Mouse (Mus musculus): ENCODE measurements around the gene Dlgap3.
A peak's percentile ranks its signal among the peaks of the same experiment; 100 is the strongest.

Dlgap3 gene

DNA sequence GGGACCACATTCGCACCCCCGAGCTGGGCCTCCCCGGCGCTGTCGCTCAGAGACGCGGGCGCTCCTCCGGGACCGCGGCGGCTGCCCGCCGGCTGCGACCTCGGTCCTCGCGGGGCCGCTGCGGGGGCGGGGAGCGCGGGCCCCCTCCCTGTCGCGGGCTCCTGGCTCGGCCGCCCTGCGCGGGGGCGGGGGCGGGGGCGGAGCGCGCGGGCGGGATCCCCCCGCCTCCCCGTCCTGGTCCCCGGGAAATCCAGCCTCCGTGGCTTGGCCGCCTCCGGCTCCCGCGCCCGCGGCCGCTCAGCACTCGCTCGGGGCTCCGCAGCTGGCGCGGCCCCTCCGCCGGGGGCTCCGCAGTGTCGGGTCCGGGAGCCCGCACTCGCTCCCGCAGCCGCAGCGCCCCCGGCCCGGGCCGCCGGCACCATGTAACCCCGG, at the start of gene Dlgap3:
Gene Dlgap3, plus strand, starts transcription at position 291 of the 432 bp plus-strand sequence.
- DNase-seq (ENCODE audit: extremely low spot score, low spot score) = peak; percentile 54

DNA sequence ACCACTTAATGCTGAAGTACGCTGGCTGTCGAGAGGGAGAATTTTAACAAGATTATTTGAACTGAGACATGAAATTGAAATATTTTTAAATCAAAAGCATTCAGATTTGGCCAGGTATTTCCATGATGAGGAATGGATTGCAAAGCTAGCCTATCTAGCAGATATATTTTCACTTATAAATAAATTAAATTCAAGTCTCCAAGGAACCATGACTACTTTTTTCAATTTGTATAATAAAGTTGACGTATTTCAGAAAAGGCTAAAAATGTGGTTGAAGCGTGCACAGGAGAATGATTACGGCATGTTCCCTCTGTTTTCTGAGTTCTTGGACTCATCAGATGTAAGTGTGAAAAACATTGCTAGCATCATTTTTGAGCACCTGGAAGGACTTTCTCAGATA, 45.6 kb upstream of the Dlgap3 start, which contains the start of gene Tmem35b:
Gene Tmem35b, plus strand, starts transcription at position 301 of the 400 bp plus-strand sequence.
- no peak for DNase-seq (ENCODE audit: extremely low spot score, low spot score)

DNA sequence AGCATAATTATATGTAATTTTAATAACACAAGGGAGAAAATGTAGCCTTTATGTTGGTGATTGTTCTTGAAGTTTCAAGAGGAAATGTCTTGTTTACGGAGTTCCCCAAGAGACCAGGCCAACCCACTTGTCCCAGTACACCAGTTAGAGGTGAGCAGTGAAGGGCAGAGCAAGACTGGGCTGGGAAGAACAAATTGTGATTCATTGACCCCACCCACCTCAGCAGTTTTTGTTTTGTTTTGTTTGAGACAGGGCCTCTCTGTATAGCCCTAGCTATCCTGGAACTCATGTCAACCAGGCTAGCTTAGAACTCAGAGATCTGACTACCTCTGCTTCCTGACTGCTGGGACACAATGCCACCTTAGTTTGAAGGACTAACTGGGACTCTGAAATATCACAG, 44.7 kb upstream of the Dlgap3 start:
- no peak for DNase-seq (ENCODE audit: extremely low spot score, low spot score)

DNA sequence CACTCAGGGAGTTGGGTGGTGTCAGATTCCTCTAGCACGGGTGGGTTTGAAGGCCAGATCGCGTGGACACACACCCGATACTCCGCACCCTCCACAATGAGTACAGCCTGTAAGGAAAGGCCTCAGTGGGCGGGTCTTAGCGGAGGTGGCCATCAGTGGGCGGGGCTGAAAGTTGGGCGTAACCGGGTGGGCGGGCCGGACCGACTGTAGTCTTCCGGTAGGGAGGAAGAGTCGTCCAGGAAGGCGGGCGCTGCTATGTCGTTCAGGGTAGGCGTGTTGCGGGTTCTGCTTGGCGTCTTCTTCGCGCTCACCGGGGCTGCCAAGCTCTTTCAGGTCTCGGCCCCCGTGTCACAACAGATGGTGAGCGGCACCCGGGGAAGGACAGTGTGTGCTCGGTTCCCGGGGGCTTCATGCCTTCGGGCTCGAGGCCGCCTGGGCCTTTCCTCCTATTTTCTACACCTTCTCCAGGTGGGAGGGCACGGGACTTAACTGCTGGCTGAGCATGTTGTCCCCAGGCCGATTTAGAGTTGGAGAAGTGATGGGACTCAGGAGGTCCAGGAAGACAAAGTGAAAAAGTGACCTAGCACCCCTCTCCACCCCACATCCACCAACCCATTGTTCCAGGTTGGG, 43.1 kb upstream of the Dlgap3 start:
- DNase-seq (ENCODE audit: extremely low spot score, low spot score) = peak; percentile 88

DNA sequence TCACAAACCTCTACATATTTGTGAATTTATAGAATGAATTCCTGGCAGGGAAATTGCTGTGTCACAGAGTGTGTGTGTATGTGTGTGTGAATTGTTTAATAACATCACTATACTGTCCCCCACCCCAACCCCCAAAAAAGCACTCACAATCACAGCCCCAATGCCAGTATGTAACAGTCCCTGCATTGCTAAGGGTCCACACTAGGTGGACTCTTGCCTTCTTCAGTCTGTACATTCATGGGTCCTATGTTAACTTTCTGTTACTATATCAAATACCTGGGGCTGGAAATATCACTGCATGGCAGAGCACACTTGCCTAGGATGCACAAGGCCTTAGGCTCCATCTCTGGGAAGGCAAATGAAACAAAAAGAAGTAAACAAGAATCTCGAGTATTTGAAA, 34.3 kb upstream of the Dlgap3 start:
- DNase-seq (ENCODE audit: extremely low spot score, low spot score) = no peak

DNA sequence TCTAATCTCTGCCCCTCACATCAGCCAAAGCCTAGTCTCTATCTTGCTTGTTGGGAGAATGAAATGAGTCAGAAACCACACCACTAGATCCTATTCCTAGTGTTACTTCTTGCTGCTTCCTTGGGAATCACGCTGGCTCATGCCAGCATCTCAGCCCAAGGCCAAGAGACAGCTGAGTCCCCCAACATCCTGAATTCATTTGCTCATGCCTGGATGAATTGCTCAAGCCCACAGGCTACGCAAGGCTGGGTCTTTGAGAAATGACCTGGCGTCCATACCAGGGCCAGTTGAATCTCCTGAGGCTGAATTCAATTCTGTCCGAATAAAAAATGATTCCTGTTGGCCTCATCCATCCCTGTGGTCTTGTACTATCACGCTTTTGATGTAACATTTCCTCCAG, 31.4 kb upstream of the Dlgap3 start:
- DNase-seq (ENCODE audit: extremely low spot score, low spot score) = no peak

DNA sequence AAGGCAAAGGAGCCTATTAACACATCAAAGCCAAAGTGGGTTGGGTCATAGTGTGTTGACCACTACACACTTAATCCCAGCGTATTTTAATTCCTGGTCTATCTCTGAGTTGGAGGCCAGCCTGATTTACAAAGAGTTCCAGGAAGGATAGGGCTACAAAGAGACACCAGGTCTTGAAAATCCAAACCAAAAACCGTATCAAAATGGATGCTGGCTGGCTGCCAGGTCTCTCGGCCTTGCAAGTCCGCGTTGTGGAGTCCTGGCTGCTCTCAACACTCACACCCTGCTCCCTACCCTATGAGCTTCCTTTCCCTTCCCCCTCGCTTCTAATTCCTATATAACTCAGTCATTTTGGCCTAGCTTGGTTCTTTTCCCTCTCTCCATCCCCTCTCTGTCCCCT, 30.5 kb upstream of the Dlgap3 start:
- DNase-seq (ENCODE audit: extremely low spot score, low spot score) = no peak

DNA sequence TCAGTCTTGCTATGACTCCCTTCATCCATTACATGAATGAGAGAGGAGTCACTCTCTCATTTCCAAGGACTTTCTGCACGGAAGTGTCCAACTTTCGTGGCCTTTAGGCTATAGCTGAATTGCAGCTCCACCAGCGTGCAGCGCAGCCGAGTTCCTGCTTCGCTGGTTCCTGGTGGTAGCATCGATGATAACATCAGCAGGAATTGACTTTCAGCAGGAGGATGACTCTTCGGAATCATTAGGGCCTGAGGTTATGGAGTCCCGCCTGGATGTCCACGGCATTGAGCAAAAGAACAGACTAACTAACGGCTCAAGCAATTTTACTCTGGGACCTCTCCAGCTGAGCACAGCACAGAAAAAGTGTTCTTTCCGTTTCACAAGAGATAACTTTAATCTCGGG, 19.0 kb upstream of the Dlgap3 start:
- DNase-seq (ENCODE audit: extremely low spot score, low spot score) = no peak

DNA sequence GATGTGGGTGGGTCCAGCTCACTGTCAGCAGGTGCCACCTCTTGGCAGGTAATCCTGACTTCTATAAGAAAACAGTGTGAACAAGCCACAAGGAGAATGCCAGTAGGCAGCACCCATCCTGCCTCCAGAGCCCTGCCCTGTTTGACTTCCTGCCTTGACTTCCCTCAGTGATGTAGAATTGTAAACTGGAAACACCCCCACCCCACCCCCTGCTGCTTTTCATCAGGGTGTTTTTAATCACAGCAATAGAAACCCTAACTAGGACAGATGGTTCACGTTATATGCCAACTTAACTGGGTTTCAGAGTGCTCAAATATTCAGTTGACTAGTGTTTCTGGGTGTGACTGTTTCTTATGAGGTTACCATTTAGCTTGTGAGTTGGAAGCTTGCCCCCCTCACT, 15.7 kb upstream of the Dlgap3 start:
- no peak for DNase-seq (ENCODE audit: extremely low spot score, low spot score)

DNA sequence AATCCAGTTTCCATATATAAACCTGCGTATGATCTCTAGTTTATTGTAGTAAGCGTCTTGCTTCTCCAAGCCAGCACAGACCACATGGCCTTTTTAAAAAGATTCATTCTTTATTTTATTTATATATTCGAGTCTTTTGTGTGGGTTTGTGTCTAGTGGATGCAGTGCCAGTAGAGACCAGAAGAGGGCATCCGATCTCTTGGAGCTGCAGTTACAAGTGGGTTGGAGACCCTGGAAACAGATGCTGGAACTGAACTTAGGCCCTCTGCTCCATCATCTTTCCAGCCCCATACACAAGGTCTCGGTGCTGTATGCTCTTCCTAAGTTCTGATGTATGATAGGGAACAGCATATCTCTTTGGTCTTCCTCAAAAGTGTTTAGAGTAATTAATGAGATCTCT, 13.2 kb upstream of the Dlgap3 start:
- DNase-seq (ENCODE audit: extremely low spot score, low spot score) = no peak

DNA sequence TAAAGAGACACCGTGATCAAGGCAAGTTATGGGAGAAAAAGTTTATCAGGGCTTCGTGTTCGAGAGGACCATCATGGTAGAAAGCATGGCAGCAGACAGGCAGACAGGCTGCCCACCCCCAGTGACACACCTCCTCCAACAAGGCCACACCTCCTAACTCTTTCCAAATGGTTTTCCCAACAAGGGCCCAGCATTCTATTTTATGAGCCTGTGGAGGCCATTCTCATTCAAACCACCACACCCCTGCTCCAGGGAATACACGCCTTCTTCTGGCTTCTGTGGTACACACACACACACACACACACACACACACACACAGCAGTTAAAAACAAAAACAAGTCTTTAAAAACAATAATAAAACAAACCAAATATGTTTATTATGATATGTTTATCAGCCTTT, 11.3 kb upstream of the Dlgap3 start:
- no peak for DNase-seq (ENCODE audit: extremely low spot score, low spot score)

DNA sequence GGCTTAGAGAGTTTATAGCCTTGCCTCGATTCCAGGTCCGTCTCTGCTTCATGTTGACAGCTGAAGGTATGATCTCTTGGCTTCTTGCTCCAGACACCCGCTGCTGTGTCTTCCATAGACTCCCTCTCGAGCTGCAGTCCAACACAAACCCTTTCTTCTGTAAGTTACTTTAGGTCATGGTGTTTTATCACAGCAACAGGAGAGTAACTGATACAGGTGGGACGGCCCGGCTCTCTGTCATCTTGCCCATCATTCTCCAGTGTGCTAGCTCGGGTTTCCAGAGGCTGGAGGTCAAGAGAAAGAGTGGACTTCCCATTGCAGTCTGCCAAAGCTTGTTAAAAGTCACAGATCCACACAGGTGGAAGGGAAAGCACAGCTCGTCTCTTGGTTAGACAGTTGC, 5.1 kb upstream of the Dlgap3 start:
- no peak for DNase-seq (ENCODE audit: extremely low spot score, low spot score)

DNA sequence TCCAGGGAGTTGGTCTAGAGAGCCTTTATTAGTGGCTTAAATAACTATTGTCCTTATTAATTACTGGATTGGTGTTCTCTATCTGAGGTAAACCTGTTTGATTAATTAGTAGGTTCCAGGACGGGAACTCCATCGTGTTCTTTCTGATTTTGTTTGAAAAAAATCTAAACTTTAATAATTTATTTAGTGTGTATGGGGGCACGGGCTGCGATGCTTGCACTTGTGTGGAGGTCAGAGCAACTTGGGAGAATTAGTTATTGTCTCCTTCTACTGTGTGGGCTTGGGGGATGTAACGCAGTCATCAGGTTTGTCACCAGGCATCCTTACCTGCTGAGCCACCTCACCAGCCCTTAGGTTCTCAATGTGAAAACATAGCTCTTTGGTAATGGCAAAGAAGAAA, 1.9 kb upstream of the Dlgap3 start:
- DNase-seq (ENCODE audit: extremely low spot score, low spot score) = no peak

DNA sequence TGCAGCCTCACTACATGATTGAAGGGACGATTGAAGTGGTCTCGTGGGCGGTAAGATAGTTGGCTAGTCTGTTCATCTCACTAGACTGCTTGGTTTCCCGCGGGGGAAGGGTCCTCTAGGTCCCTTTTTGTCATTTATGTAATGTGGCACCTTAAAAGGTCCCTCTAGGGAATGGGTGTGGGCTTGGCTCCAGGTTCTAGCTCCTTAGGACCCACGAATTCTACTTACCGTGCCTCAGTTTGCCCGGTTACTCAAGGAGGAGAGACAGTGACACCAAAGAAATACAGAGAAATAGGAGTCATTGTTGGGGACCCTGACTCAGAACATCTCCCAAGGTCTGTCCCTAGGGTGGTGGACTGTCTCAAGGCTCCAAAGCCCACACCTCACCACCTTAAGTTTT, 1.3 kb upstream of the Dlgap3 start:
- DNase-seq (ENCODE audit: extremely low spot score, low spot score) = no peak

DNA sequence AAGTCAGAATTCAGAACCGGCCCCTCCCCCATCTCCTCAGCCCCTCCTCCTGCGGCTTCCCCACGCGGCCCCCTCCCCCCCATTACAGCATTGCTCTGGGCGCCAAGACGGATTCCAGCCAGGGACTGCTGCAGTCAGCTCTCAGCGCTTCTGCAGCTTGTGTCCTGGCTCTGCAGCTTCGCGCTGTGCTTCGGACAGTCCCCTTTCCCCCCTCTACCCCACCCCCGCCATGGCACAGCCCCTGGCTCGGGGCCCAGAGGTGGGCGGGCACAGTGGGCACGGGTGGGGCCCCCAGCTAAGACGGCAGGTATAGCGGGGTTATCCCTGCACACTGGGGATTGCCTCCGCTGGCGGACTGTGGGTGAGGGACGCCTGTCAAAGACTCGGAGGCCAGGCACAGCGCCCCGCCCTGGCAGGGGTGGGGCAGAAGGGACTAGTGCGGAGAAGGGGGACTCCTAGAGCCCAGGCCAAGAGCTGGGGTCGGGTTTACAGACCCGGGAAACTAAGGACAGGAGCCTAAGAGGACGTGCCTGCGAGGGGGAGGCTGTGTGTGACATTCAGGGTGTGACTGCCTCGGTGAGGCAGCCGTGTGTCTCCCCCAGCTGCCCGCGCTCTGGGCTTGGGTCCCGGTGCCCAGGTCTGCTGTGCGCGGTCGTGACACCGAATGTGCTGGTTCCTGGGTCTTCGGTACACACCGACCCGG, 642 bp upstream of the Dlgap3 start:
- DNase-seq (ENCODE audit: extremely low spot score, low spot score) = peak; percentile 75

DNA sequence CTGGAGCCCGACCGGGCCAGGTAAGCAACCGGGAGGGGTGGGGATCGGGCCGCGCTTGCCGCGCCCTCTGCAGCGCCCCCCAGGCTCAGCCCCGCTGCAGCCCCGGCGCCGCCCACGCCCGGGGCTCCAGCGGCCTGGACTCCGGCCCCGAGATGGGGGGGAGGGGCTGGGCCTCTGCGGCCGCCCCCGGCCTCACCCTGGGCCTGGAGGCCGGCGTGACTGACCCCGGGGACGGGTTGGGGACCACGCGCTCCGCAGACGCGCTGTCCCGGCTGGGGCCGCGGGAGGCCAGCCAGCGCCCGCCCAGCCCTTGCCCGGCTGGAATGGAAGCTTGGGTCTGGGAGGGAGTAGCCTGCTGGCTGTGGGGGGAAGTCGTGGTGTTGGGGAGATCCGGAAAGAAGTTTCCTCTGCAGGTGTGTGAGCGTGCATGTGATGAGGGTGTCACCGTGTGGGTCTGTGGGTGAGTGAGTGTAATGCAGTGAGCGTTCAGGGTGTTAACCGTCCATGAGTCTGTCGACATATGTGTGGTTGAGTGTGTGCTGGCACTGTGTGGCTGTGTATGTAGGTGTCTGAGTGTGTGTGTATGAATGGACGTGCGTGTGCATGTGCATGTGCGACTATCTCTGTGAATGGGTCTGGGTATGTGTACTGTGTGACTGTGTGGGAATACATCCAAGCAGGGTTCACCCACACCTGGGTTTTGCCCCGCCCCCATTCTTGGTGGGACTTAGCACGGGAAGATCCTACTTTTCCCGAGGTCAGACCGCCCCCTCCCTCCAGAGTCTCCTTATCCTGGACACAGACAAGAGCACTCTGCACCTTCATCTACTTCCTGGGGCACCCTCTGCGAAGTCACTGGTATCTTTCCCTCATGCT, 580 bp downstream of the Dlgap3 start:
- no peak for DNase-seq (ENCODE audit: extremely low spot score, low spot score)

DNA sequence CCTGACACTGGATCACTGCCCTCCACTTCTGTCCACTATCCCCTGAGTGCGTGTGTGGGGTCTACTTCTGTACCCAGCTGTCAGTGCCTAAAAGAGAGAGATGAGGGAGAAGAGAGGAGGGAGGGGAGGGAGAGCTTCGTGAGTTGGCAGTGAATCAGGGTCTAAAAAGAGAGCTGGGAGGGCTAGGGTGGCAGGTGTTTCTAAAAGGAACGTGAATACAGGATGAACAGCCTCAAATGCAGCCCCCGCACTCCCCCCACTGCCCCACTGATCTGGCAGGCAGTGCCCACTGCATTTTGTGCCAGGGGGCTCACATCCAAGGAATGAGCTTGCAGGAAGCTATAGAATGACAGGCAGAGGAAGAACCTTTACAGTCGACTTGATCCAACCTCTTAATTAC, 1.9 kb downstream of the Dlgap3 start:
- DNase-seq (ENCODE audit: extremely low spot score, low spot score) = no peak

DNA sequence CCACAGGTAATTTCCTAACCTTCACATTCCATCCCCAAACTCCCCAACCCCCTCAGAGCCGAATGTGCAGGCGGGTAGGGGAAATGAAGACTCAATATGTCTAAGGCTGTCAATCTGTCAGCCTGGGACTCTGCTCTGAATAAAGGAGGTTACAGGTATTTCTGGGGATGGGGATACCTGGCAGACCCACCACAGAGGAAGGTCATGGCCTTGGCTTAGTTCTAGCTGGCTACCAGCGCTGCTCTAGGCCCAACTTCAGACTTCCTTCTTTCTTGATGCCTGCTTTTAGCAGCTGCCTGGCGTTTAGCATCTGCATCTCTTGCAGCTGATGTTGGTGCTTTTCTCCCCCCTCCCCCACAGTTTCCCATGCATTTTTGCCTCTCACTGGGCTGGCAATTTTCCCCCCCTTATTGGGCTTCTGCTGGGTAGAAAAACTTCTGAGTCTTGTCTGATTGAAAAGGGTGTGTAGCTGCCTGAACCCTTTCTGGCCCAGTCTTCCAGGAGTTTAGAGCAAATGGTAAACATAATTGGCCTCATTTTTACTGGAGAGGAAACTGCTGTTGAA, 2.4 kb downstream of the Dlgap3 start:
- DNase-seq (ENCODE audit: extremely low spot score, low spot score) = no peak

DNA sequence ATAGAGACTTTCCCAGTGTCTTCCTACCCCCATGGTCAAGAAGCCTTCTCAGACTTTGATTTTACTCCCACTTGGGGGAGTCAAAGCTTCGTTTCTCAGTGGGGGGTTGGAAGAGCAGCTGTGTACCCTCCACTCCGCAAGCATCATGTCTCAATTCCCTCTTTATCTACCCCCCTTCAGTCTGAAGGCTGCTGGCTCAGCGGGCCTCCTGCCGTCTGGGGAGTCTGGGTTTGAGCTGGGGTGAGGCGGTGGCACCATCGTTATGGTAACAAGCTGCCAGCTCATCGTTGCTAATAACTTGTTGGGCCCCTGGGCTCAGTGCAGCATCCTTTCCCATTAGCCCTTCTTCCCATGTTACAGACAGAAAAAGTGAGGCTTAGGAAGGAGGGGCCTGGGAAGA, 3.1 kb downstream of the Dlgap3 start:
- DNase-seq (ENCODE audit: extremely low spot score, low spot score) = no peak

DNA sequence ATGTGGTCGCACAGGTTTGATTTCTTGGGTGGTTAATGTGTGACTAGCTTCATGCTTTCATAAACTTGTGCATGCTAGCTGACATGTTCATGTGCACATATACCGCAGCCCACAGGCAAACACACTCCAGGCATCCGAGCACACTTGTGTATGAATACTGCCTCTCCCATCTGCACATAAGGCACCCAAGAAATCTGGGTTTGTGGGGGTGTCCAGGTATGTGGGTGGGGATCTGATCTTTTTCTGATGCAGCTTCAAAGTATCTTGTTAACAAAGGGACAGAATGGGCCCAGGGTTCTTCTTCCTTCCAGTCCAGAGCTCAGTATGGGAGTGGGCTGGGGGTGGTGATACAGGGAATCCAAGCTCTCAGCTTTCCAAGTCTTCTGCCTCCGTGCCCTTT, 3.6 kb downstream of the Dlgap3 start:
- no peak for DNase-seq (ENCODE audit: extremely low spot score, low spot score)

DNA sequence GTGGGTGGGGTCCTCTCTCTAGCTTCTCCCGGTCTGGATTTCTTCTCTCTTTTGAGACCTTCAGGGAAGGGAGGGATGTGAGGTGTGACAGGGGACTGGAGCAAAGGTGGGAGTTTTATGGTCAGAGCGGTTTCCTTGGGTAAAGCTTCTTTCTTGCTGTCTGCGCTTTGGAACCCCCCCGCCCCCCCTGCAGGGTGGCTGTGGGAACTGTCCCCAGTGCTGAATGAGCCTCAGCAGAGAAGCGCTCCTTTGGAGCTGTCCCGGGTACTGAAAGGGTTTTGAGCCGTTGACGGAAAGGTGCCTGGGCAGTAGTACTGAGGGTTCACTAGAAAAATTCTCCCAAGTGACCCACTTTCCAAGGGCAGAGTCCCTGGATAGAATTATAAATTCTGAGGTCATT, 4.5 kb downstream of the Dlgap3 start:
- DNase-seq (ENCODE audit: extremely low spot score, low spot score) = peak; percentile 65
